Mouse (Mus musculus): ENCODE results near the gene Colgalt1. TPM values are rescaled to one million over a fixed set of nuclear protein-coding genes. Genes with fewer than 3 reads are reported as not detected.

Colgalt1 gene
- total RNA-seq, 2 experiments from 2014 or later = 33.0 to 35.6 TPM

DNA sequence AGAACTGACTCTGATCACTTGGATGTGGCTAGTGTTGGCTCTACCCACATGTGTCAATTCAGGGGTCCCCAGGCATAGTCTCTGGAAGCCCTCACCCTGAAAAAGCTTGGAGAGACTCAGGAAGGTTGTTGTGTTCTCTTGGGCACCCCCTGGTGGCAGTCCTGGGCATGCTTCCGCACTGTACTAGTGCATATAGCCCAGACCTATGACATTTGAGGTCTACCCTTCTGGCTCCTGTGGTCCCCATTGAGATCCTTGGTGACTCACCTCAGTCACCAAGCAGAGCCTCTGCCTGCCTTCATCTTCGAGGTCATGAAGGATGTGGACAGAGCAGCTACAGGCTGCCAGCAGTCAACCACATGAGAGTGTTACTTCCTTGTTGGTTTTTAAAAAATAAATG, 23.9 kb upstream of the Colgalt1 start:
- intact Hi-C loops (cut with DNase I) = no loop called here
- DNase-seq = peak in 1 of 2 experiments; percentile 40

DNA sequence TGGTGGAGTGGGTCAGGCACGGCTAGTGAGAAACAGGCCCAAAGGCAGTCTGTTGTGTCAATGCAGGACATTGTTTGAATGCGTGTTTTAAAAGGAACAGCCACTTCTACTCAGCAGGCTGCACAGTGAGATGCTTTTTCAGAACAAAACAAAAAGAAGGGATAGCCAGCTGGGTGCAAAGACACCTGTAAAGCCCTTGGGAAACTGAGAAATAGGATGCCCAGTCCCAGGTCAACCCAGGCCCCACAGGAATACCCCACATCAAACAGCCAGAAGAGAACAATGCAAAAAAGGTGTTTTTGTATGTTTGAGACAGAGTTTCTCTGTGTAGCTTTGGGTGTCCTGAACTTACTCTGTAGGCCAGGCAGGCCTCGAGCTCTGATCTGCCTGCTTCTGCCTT, 22.0 kb upstream of the Colgalt1 start:
- DNase-seq = no peak
- intact Hi-C loops (cut with DNase I) = no loop called here

DNA sequence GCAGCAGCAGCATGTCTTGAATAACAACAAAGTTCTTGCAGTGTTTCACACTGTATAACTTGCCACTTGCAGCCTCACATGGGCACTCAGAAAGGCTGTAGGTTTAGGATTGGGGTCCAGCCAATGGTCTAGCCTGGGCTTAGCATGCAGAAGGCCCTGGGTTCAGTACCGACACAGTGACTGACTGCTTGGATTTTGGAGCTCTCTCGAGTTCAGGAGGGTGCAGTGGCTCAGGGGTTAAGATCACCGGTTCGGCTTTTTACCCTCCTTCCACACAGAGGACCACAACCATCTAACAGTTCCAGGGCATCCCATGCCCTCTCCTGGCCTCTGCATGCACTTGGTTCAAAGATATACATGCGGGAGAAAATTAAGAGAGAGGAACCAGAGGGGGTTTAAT, 19.8 kb upstream of the Colgalt1 start:
- no peak for DNase-seq
- intact Hi-C loops (cut with DNase I) = no loop called here

DNA sequence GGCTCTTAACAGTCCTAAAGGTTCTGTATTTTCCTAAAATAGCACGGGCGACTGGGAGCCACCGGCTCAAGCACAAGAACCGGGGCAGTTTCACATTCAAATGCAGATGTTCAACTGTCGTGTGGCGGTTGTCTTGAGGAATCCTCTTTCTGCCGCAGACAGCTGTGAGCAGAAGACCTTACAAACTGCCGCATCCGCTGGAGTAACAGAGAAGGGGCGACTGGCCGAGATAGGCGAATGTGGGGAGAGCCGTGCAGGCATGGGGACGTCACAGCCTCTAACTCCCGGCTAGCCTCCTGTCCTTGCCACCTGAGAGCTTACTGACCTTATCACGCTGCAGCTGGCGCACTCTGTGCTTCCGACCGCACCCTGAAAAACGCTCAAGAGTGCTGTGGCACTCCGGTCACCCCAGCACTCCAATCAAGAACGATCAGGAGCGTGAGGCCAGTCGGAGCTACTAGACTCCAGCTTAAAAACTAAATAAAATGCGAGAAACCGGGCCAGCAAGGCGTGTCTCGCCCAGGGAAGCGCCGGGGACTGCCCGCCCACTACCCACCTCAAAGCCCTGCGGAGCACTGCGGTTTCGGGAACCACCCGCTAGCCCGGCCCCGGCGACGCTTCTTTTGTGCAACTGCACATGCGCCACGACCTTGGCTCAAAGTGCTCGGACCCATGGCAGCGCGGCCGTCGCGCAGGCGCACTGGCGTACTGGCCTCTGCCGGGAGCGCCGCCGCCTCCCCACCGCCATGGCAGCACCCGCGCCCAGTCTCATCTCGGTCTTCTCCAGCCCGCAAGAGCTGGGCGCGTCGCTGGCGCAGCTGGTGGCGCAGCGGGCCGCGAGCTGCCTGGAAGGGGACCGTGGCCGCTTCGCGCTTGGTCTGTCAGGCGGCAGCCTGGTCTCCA, 19.1 kb upstream of the Colgalt1 start, which contains the start of gene Pgls:
TSS of gene Pgls (plus strand) at position 706 of the 903 bp plus-strand sequence.
- DNase-seq = peak; percentile 95 to 96
- intact Hi-C loops (cut with DNase I) = no loop called here

DNA sequence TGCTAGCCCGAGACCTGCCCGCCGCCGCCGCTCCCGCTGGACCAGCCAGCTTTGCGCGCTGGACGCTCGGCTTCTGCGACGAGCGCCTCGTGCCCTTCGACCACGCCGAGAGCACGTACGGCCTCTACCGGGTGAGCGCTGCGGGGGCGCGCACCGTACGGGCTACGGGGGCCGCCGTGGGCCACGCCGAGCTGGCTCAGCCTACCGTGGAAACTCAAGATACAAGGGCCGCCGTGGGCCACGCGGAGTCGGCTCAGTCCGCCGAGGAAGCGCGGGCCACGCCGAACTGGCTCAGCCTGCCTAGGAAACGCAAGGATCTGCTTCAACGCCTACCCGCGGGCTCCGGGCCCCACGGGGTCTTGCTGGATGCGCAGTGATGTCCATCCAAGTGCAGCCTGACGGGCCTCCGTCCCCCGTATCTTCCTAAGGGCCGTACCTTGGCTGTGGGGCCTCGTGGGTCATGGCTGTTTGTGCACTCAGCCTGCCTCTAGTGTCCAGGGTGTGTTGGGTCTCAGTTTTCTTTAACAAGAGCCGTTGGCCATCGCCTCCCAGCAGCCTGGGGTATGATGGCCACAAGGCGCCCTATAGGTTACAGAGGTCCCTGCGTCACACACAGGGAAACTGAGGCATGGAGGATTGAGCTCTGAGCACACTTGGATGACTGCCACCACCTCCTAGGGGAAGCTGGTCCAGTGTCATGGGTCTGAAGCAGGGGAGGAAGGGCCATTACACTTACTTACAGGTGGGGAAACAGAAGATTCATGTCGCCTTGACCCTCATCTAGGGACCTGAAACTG, 18.2 kb upstream of the Colgalt1 start:
- intact Hi-C loops (cut with DNase I) = no loop called here

DNA sequence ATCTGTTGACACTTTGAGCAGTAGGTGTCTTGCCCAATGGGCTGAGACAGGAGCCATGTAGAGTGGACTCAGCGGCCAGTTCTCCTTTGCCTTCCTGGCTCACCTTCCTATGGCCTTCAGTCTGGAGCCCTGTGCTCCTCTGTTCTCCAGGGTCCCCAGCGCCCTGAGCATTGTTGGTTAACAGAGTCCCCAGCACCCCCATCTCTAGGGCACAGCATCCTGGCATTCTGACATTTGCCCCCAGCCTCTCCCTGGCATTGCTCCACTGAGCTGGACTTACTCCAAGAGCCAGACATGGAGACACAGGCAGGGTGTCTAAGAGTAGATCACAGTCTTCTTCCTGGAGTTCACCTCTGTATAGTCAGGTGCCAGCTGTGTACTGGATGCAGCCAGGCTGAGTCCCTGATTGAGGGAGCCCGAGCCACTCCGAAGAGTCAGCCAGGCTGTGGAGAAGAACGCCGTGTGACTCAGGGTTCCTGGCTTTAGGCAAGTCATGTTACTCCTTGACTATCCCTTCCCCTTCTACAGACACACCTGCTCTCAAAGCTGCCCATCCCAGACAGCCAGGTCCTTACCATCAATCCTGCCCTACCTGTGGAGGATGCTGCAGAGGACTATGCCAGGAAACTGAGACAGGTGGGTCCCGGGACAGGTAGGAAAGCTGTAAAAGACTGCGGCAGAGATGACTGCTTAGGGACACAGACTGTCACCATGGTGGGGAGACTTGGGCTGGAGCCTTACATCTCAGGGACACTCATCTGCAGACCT, 17.1 kb upstream of the Colgalt1 start:
- no peak for DNase-seq
- intact Hi-C loops (cut with DNase I) = no loop called here

More for the DNA sequence above, 18.2 kb upstream of the Colgalt1 start:
- peak in 1 of 2 experiments; percentile 65 for DNase-seq

DNA sequence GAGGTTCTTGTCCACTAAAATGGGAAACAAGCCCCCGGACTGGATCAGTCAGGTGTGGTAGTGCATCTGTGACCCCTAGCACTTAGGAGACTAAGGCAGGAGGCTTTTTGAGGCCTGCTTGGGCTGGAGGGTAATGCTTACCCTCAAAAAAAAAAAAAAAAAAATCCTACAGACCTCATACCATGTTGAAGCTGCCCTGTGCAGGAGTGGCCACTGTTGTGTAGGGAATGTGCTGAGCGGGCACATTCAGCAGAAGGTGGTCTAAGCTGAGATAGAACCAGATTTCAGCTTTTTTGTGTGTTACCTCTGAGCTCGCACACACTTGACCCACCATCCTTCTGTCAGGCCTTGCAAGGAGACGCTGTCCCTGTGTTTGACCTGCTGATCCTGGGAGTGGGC, 16.5 kb upstream of the Colgalt1 start:
- intact Hi-C loops (cut with DNase I) = no loop called here
- no peak for DNase-seq

DNA sequence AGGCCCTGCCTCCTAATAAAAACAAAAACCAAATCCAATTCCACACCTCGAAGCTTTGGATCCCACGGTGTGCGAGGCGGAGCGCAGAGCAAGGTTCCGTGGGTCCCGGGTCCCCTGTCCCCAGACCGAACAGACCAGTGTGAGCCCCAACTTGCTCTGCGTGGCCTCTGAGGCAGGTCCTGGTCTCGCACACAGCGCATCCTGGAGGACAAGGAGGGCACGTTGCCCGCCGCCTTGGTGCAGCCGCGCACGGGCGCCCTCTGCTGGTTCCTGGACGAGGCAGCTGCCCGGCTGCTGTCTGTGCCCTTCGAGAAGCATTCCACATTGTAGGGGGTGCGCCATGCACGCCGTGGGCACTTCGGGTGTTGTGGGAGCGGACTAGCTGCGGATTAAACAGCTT, 14.9 kb upstream of the Colgalt1 start:
- peak; percentile 83 to 88 for DNase-seq
- intact Hi-C loops (cut with DNase I) = loop anchor here (2.0 to 5.0 kb wide), 2 partner anchors 36 to 65 kb away; no protein-coding TSS in a partner anchor

DNA sequence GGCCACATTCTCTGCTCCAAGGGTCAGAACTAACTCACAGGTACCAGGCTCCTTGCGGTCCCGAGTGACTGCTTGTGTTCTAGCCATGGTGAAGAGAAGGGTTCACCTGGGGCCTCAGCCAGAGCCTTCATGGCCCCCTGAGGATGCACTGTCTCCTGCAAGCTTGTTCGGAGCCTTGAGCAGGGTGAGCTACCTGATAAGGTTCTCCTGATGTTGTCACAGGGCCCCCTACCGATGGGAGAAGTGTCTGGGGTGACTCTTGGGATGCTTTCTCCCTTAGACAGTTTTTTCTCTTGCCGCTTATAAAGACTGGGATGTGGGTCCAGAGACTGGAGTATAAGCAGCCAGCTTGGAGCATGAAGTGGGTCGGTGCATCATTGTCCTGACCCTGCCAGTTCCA, 14.4 kb upstream of the Colgalt1 start:
- no peak for DNase-seq
- intact Hi-C loops (cut with DNase I) = loop anchor here (2.0 to 5.0 kb wide), 2 partner anchors 36 to 64 kb away; no protein-coding TSS in a partner anchor

DNA sequence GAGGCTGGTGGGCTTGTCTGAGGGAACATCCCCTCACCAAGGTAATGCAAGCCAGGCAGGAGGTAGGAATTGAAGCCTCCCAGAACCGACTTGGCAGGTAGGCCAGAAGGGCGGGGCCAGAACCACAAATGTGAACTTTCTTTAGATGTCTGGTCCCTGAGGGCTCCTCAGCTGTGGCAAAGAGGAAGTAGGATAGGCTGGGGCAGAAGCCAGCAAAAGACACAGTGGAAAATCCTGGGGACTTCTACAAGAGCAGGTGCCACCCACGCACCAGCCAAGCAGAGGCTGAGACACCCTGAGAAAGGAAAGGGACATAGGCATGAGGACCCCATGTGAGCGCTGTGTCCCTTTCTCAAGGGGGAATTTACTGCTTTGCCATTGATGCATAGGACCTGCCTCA, 14.0 kb upstream of the Colgalt1 start:
- intact Hi-C loops (cut with DNase I) = loop anchor here (1.0 to 5.0 kb wide), 3 partner anchors 33 to 64 kb away; no protein-coding TSS in a partner anchor
- DNase-seq = no peak

DNA sequence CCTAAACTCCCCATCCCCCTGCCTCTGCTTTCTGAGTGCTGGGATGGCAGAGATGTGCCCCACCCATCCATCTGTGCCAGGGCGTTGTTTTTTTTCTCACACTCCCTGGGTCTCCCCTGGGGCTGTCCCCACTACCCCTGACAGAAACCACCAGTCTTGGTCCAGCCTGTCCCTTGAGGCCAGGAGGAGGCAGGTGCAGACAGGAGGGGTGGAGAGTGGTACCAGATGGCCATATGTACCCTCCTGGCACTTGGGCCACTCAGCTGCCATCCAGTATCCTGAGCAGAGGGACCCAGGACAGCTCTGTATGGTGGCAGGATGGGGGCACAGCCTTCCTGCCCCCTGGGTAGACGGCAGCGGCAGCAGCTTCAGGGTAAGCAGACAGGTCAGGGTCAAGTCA, 13.3 kb upstream of the Colgalt1 start, which contains the start of gene Fam129c:
TSS of gene Fam129c (plus strand) at position 198 of the 400 bp plus-strand sequence.
- DNase-seq = no peak
- intact Hi-C loops (cut with DNase I) = loop anchor here (1.0 to 5.0 kb wide), 3 partner anchors 34 to 63 kb away; no protein-coding TSS in a partner anchor

DNA sequence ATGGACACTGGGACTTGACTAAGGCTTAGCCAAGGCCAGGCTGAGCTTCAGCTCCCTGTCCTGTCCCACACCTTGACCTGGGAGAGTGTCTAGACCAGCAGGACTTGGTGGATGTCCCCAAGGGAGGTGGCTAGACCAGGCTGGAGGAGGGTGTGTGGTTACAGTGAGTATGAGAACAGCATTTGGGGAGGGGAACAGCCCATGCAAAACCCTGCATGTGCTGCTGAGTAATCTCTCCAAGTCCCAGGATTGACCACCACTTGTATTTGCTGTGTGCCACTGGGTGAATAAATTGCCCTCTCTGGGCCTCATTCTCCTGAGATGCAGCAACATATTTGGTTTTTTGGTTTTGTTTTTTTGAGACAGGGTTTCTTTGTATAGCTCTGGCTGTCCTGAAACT, 12.4 kb upstream of the Colgalt1 start:
- intact Hi-C loops (cut with DNase I) = loop anchor here (5.0 kb wide), 1 partner anchor 34 kb away; no protein-coding TSS in a partner anchor

DNA sequence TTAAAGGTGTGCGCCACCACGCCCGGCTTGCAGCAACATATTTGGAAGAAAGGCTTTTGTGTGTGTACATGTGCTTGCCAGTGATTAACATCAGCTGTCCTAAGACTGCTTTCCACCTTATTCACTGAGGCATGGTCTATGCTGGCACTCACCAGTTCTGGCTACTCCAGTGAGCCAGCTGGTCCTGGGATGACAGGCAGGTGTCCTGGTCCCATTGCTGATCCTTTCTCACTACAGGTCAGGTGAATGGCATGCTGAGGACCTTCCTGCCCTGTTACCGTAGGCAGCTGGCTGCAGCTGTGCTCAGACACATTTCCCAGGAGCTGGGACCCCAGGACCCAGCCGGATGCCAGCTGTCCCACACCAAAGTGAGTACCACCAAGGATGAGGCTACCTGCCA, 12.0 kb upstream of the Colgalt1 start:
- intact Hi-C loops (cut with DNase I) = loop anchor here (5.0 kb wide), 1 partner anchor 33 kb away; no protein-coding TSS in a partner anchor
- no peak for DNase-seq

More for the DNA sequence above, 12.4 kb upstream of the Colgalt1 start:
- no peak for DNase-seq

DNA sequence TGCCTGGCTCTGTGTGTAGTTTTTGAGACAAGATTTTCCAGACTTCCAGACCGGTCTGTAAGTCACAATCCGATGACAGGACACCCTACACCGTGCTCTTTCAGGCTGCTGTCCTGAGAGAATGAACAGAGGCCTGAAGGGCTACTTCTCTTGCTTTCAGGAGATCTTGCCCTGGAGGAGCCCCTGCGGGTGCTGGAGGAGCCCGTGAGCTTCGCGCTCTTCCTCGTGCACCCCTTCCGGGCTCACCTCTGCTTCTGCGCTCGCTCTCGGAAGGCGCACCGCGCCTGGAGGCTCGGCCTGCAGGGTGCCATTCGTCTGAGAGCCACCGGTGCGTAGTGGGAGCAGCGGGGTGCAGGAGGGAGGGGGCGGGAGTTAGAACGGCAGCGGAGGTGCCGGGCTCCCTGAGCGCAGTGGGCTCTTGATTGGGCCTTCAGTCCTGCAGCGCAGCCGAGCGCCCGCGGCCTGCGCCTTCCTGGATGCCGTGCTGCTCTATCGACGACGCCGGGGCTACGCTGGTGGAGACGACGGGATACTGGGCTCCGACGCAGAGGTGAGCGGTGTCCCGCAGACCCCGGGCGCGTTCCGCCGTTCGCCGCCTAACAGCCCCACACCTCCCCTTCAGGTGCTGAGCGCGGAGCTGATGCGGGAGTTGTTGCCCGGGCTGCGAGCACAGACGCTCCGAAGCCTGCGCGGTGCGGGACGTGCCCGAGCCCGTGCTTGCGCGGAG, 8.7 kb upstream of the Colgalt1 start:
- DNase-seq = no peak
- intact Hi-C loops (cut with DNase I) = no loop called here

DNA sequence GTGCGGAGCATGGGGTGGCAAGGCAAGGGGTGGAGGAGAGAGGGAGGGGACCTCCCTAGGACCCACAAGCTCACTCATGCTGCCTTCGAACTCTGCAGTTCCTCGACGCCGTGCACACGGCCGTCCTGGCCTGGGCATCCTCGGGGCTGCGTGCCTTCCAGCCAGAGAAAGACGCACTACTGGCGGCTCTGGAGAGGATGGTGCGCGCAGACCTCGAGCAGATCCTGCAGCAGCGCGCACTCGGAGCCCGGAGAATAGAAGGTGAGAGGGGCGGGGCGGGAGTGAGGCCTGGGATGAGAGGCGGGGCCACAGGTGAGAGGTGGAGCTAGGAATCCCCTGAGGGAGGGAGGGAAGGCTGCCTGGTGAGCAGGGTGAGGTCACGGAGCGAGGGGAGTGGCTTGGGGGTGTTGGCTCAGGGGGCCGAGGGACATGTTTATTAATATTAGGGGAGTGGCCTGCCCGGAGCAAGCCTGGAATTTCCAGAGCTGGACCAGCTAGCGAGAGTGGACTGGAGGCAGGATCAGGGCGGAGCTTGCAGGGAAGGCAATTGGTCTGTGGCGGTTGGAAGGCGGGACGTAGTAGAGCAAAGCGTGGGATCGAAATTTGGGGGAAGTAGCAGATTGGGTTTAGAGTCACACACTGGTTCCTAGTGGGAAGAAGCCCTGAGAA, 8.0 kb upstream of the Colgalt1 start:
- DNase-seq = peak; percentile 42
- intact Hi-C loops (cut with DNase I) = no loop called here

DNA sequence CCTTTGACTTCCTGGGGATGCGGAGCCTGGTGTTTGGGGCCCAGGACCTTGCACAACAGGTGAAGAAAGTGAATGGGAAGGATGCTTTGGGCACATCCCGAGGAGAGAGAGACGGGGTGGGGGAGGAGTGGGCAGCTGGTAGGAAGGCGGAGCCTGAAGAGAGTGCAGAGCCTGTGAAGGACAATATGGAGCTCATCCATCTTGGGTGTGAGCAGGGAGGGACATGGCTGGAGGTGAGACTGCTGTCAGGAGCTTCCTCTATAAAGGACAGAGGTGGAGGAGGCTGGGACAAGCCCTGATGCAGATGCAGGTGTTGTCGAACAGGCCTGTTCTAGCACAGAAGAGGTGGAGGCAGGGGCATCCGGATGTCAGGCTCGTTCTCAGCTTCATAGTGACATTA, 6.8 kb upstream of the Colgalt1 start:
- DNase-seq = no peak
- intact Hi-C loops (cut with DNase I) = no loop called here

DNA sequence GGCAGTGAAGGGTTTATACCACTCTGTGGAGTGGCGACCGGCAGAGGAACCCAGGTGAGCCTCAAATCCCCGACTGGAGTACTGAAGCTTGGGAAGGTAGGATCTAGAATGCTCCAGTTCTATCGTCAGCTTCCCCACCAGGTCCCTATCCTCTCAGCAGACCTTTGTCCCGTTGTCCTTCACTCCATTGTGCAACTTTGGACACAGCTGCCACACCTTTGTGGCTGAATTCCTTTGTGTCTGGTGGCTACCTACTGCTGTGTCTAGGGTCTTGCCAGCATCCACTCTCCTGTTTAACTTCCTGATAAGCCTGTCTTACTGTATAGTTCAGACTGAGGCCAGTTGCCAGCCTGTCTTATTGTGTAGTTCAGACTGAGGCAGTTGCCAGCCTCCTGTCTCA, 1.3 kb downstream of the Colgalt1 start:
- DNase-seq = no peak
- intact Hi-C loops (cut with DNase I) = no loop called here

DNA sequence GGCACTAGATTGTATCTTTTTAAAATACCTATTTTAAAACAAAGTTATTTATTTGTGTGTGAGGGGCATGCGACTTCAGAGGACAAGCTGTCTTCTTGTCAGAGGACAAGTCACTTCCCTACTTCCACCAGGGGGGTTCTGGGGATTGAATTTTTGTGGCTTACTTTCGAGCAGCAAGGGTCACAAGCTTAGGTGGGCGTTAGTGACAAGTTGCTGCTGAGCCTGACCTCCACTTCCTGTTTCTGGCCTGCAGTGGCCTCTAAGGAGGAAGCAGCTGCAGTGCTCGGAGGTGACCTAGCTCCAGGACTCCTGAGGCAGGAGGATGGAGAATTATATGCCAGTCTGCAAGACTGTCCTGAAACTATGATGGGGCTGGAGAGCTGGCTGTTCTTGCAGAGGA, 2.6 kb downstream of the Colgalt1 start:
- intact Hi-C loops (cut with DNase I) = no loop called here

DNA sequence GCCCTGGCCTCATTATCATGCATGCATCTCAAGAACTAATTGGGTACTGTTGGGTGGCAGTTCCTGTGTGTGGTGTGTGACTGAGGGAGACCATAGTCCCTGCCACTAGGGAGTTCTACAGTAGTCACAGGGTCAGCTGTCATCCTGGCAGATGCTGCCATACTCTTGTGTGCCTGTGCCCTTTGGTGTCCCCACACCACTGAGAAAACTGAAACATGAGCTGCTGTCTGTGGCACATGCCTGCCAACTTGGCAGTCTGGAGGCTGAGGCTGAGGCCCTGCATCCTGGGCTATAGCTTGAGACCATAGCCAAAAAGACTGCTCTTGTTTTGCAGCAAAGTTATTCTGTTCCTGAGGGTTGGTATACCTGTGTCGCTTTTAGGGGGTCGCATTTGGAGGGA, 9.0 kb downstream of the Colgalt1 start:
- intact Hi-C loops (cut with DNase I) = no loop called here
- peak; percentile 37 to 41 for DNase-seq

More for the DNA sequence above, 2.6 kb downstream of the Colgalt1 start:
- DNase-seq = no peak

Data from gastrocnemius, postnatal 36 days (tissue).